Mouse (Mus musculus) retina, embryonic 14.5 days (tissue): ENCODE results near the gene Olfr1474.
"Not testable (repeated sequence)": the region's sequence is repeated elsewhere in the genome, so short reads cannot be mapped to it uniquely, and the experiment has no call there.

ENCODE experiments used
- DNase-seq: peaks from one replicate; pipeline ENCODE4 v3.0.0-alpha.2; 2015; ENCODE audit warnings: low spot score

The Olfr1474 gene

GRCm38 (mm10) chr19:13469265-13469664 lies at the start of gene Olfr1474:
Olfr1474 (plus strand) TSS chr19:13469565.
- not testable (repeated sequence) for DNase-seq

GRCm38 (mm10) chr19:13443109-13443508 lies 26.3 kb upstream of the Olfr1474 start, which contains the start of gene Olfr1471:
Olfr1471 (plus strand) TSS chr19:13443409.
- DNase-seq: not testable (repeated sequence)

GRCm38 (mm10) chr19:13455986-13456385 lies 13.4 kb upstream of the Olfr1474 start, which contains the start of gene Olfr1472:
Olfr1472 (minus strand) TSS chr19:13456086.
- no peak for DNase-seq

- no peak for DNase-seq
These were observed 10.7 kb downstream of the Olfr1474 start, which contains the start of gene Olfr1475 for GRCm38 (mm10) chr19:13480096-13480495. Olfr1475 (minus strand) TSS chr19:13480196.

GRCm38 (mm10) chr19:13500246-13500645 lies 30.9 kb downstream of the Olfr1474 start, which contains the start of gene Olfr1477:
Olfr1477 (plus strand) TSS chr19:13500546.
- DNase-seq: no peak
